Mouse (Mus musculus) gastrocnemius, adult 2 months (tissue): ENCODE results near the gene Pja2. TPM values are rescaled to one million over a fixed set of nuclear protein-coding genes. Genes with fewer than 3 reads are reported as not detected.

Experiments
- DNase-seq: peaks from one replicate; pipeline ENCODE4 v3.0.0; 2022
- H3K27ac ChIP-seq: fragments of 200-600 bp; 2 replicates; pipeline ENCODE4 v1.8.1; 2022; ENCODE audit warnings: mild to moderate bottlenecking
- H3K4me3 ChIP-seq: fragments of 200-600 bp; 2 replicates; pipeline ENCODE4 v1.8.1; 2022; ENCODE audit warnings: mild to moderate bottlenecking, moderate library complexity
- CTCF ChIP-seq: fragments of 200-600 bp; IDR thresholded peaks from 2 replicates; pipeline ENCODE4 v1.8.1; 2022; ENCODE audit warnings: antibody characterized with exemption, mild to moderate bottlenecking, moderate library complexity
- intact Hi-C: fragments of 180-260 bp; cut with DNase I; formaldehyde crosslinking; loops from one replicate; pipeline ENCODE4 v1.15.1; 2025
- long read RNA-seq, 2 experiments: library from polyadenylated mRNA; stranded (forward); transcript quantifications; one replicate each; pipeline ENCODE4 v2.0.0; 2021
- total RNA-seq, 2 experiments: library from RNA; stranded (reverse); gene quantifications; 2 replicates each; pipeline ENCODE4 v1.2.3; 2021

Pja2 gene
- 100 to 1,000 TPM in 1 of 2 experiments, 10 to 100 TPM in 1; 95.4 to 108 TPM for total RNA-seq
- long read RNA-seq, experiment 1, full-length matches to known transcripts: 199 of 213 reads
- long read RNA-seq, experiment 1, partial matches to known transcripts: 9 of 213 reads
- long read RNA-seq, experiment 1, other reads (novel, unspliced or antisense): 5 of 213 reads
- long read RNA-seq, experiment 2, full-length matches to known transcripts: 173 of 183 reads
- long read RNA-seq, experiment 2, partial matches to known transcripts: 6 of 183 reads
- long read RNA-seq, experiment 2, other reads (novel, unspliced or antisense): 4 of 183 reads

- DNase-seq: peak; percentile 100
- no peak for TF ChIP-seq CTCF
- Histone ChIP-seq H3K27ac (peak within 1 kb of the TSS; percentile 99), H3K4me3 (peak within 1 kb of the TSS; percentile 98)
- intact Hi-C loops: loop anchor here (5.0 kb wide), 3 partner anchors 45 to 270 kb away; partner anchors contain the start of gene Man2a1
These were observed at the start of gene Pja2 for GRCm38 (mm10) chr17:64331898-64332769. Gene Pja2 (minus strand): TSS chr17:64331916.

- peak; percentile 94 for TF ChIP-seq CTCF
- H3K4me3 ChIP-seq: no peak overlapping the region
- peak; percentile 82 for DNase-seq
- H3K27ac ChIP-seq: no peak overlapping the region
- intact Hi-C loops: loop anchor here (2.0 to 5.0 kb wide), 4 partner anchors 43 to 423 kb away; partner anchors contain the start of gene Pja2
These were observed 43.6 kb upstream of the Pja2 start for GRCm38 (mm10) chr17:64375327-64375726.

GRCm38 (mm10) chr17:64363694-64364093 lies 32.0 kb upstream of the Pja2 start:
- H3K4me3 ChIP-seq: no peak overlapping the region
- no peak overlapping the region for H3K27ac ChIP-seq
- peak; percentile 64 for DNase-seq
- no peak for TF ChIP-seq CTCF
- intact Hi-C loops: no loop called here

GRCm38 (mm10) chr17:64362570-64362969 lies 30.9 kb upstream of the Pja2 start:
- Histone ChIP-seq H3K27ac (peak overlapping the region; percentile 8; the same call in 1 of the 2 replicates), H3K4me3 (no peak overlapping the region)
- TF ChIP-seq CTCF: no peak
- no peak for DNase-seq
- intact Hi-C loops: no loop called here

- intact Hi-C loops: no loop called here
- no peak overlapping the region for H3K4me3 ChIP-seq
- no peak for DNase-seq
- TF ChIP-seq CTCF: no peak
- peak overlapping the region; percentile 8; the same call in 1 of the 2 replicates for H3K27ac ChIP-seq
These were observed 30.3 kb upstream of the Pja2 start for GRCm38 (mm10) chr17:64361911-64362425.

- Histone ChIP-seq H3K27ac (no peak overlapping the region), H3K4me3 (no peak overlapping the region)
- DNase-seq: no peak
- intact Hi-C loops: no loop called here
- no peak for TF ChIP-seq CTCF
These were observed 22.2 kb upstream of the Pja2 start for GRCm38 (mm10) chr17:64353940-64354339.

- Histone ChIP-seq H3K4me3 (peak overlapping the region; percentile 49), H3K27ac (no peak overlapping the region)
- intact Hi-C loops: no loop called here
- TF ChIP-seq CTCF: no peak
- DNase-seq: no peak
These were observed 14.4 kb upstream of the Pja2 start for GRCm38 (mm10) chr17:64346135-64346534.

GRCm38 (mm10) chr17:64344576-64345172 lies 13.0 kb upstream of the Pja2 start:
- no peak for TF ChIP-seq CTCF
- intact Hi-C loops: no loop called here
- no peak overlapping the region for H3K27ac ChIP-seq
- no peak overlapping the region for H3K4me3 ChIP-seq
- no peak for DNase-seq

- no peak for DNase-seq
- intact Hi-C loops: no loop called here
- Histone ChIP-seq H3K27ac (no peak overlapping the region), H3K4me3 (no peak overlapping the region)
- no peak for TF ChIP-seq CTCF
These were observed 10.0 kb upstream of the Pja2 start for GRCm38 (mm10) chr17:64341698-64342097.

- Histone ChIP-seq H3K27ac (no peak overlapping the region), H3K4me3 (no peak overlapping the region)
- intact Hi-C loops: no loop called here
- TF ChIP-seq CTCF: no peak
- DNase-seq: no peak
These were observed 8.0 kb upstream of the Pja2 start for GRCm38 (mm10) chr17:64339752-64340151.

- intact Hi-C loops: no loop called here
- DNase-seq: no peak
- no peak overlapping the region for H3K27ac ChIP-seq
- TF ChIP-seq CTCF: no peak
- H3K4me3 ChIP-seq: no peak overlapping the region
These were observed 5.5 kb upstream of the Pja2 start for GRCm38 (mm10) chr17:64337220-64337619.

- no peak for DNase-seq
- intact Hi-C loops: loop anchor here (5.0 kb wide), 3 partner anchors 43 to 268 kb away; partner anchors contain the start of gene Man2a1
- Histone ChIP-seq H3K4me3 (no peak overlapping the region), H3K27ac (no peak overlapping the region)
- TF ChIP-seq CTCF: no peak
These were observed 2.2 kb upstream of the Pja2 start for GRCm38 (mm10) chr17:64333956-64334355.
